Mouse (Mus musculus): ENCODE measurements around the gene Pde10a. TPM values are rescaled to one million over a fixed set of nuclear protein-coding genes. Genes with fewer than 3 reads are reported as not detected.
"Not testable (repeated sequence)": the region's sequence is repeated elsewhere in the genome, so short reads cannot be mapped to it uniquely, and the experiment has no call there.

Pde10a gene
- polyA plus RNA-seq, 1 experiment from 2014 or later = 13.0 TPM

DNA sequence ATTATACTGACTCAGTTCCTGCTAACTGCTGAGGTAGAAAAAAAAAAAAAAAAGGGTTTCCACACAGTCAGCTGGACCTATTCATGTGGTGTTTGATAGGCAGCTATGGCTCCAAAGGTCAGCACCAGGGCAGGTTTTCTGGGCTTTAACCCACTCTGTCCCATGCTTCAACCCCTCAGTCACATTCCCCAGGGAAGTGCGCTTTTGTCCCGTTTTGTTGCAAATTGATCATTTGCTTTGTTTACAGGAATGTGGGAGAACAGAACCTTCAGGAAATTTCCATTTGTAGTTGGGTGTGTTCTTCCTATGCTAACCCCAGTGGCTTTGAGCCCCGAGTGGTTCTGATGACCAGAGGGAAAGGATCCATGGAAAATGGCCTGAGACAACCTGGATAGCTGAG lies 162.9 kb downstream of the Pde10a start:
- H3K36me3 ChIP-seq = no peaks in the 10 kb centered on the region
- H3K4me3 ChIP-seq = no peak overlapping the region
- H3K9me3 ChIP-seq = no peaks in the 10 kb centered on the region
- H3K9ac ChIP-seq = no peak overlapping the region
- H3K4me1 ChIP-seq (replicated peaks) = no peaks in the 10 kb centered on the region
- 47% methylated on average over 3 of the region's 3 CpGs for WGBS
- H3K4me2 ChIP-seq = no peak overlapping the region
- H3K27ac ChIP-seq (replicated peaks) = no peak overlapping the region
- no peak for ATAC-seq (ENCODE audit: low FRiP score, low read depth)
- H3K27me3 ChIP-seq = no peaks in the 10 kb centered on the region

DNA sequence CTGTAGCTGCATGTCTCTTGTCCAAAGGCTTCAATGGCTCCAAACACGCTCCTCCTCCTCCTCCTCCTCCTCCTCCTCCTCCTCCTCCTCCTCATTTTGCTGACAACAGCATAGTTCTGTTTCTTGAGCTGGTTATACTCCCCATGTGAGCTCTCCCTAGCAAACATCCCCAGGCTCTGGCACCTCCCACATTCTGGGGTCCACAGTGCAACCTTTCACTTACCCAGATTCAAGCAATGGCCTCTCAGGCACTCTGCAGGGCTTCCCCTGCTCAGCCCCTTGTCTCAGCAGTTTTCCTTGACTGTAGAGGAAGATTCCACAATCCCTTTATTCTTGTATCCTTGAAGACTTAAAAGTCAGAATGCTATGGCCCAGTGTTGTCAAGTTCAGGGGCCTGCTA lies 173.1 kb downstream of the Pde10a start:
- no peaks in the 10 kb centered on the region for H3K9me3 ChIP-seq
- H3K27me3 ChIP-seq = no peaks in the 10 kb centered on the region
- no peak for ATAC-seq (ENCODE audit: low FRiP score, low read depth)
- H3K9ac ChIP-seq = no peak overlapping the region
- H3K4me1 ChIP-seq (replicated peaks) = no peaks in the 10 kb centered on the region
- no peak overlapping the region for H3K27ac ChIP-seq (replicated peaks)
- no peaks in the 10 kb centered on the region for H3K36me3 ChIP-seq
- H3K4me3 ChIP-seq = no peak overlapping the region
- 71% methylated on average over 1 of the region's 1 CpGs for WGBS
- no peak overlapping the region for H3K4me2 ChIP-seq

DNA sequence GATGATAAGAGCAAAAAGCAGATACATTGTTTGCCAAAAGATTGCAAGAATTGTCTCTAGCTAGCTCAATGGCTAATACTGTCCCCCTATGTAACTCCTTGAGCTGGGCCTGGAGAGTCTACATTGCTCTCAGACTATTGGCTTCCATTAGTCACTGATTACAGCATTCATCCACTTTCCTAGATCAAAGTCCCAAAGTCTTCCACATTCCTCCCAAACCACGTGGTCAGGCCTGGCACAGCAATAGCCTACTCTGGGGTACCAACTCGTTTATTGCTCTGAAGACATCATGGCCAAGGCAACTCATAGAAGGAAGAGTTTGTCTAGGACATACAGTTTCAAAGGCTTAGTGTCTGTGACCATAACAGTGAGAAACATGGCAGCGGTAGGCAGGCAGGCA lies 173.6 kb downstream of the Pde10a start:
- Histone ChIP-seq H3K27ac (replicated peaks) (no peak overlapping the region), H3K36me3 (no peaks in the 10 kb centered on the region), H3K9ac (no peak overlapping the region), H3K9me3 (no peaks in the 10 kb centered on the region), H3K4me1 (replicated peaks) (no peaks in the 10 kb centered on the region), H3K4me2 (no peak overlapping the region), H3K27me3 (no peaks in the 10 kb centered on the region), H3K4me3 (no peak overlapping the region)
- ATAC-seq (ENCODE audit: low FRiP score, low read depth) = no peak
- WGBS = 87% methylated on average over 3 of the region's 3 CpGs

DNA sequence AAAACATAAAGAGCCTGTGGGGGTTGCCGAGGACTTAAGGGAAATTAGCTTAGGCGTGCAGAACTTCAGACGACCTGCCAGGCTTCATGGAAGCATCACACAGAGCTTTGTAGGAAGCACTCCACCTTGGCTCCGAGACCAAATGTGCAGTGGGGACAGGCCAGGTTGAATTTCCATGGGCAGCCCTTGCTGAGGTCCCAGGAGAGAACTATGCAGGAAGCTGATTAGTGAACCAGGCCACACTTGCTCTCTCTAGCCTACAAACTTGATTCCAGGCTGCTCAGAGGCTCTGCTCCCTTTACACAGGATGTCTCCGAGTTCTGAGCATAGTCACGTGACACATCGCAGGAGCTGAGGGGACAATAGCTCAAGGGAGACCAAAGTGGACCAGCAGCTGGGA lies 175.9 kb downstream of the Pde10a start:
- Histone ChIP-seq H3K9ac (no peak overlapping the region), H3K4me3 (no peak overlapping the region), H3K4me1 (replicated peaks) (no peaks in the 10 kb centered on the region), H3K9me3 (no peaks in the 10 kb centered on the region), H3K27ac (replicated peaks) (no peak overlapping the region), H3K36me3 (no peaks in the 10 kb centered on the region), H3K4me2 (no peak overlapping the region), H3K27me3 (no peaks in the 10 kb centered on the region)
- ATAC-seq (ENCODE audit: low FRiP score, low read depth) = no peak
- 62% methylated on average over 7 of the region's 7 CpGs for WGBS

DNA sequence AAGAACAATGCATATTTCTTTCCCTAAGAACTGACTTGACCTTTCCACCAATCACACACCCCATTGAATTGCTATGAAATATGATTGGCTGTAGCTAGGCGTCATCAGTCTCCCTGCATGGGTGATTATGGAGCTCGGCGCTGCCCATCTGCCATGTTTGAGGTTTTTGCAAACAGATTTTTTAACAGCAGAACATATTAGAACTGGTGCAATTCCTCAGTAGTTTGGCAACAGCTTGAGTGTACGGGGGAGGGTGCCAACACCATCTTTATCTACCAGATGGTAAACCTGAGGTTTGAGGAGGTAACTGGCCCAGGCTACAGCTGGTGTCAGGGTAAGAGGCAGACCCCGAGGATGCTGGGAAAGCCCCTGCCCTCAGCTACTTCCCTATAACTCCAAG lies 177.3 kb downstream of the Pde10a start:
- no peak overlapping the region for H3K9ac ChIP-seq
- H3K36me3 ChIP-seq = no peaks in the 10 kb centered on the region
- 74% methylated on average over 5 of the region's 5 CpGs for WGBS
- no peaks in the 10 kb centered on the region for H3K27me3 ChIP-seq
- no peak overlapping the region for H3K4me2 ChIP-seq
- no peaks in the 10 kb centered on the region for H3K4me1 ChIP-seq (replicated peaks)
- no peak overlapping the region for H3K27ac ChIP-seq (replicated peaks)
- no peak for ATAC-seq (ENCODE audit: low FRiP score, low read depth)
- H3K4me3 ChIP-seq = no peak overlapping the region
- H3K9me3 ChIP-seq = no peaks in the 10 kb centered on the region

DNA sequence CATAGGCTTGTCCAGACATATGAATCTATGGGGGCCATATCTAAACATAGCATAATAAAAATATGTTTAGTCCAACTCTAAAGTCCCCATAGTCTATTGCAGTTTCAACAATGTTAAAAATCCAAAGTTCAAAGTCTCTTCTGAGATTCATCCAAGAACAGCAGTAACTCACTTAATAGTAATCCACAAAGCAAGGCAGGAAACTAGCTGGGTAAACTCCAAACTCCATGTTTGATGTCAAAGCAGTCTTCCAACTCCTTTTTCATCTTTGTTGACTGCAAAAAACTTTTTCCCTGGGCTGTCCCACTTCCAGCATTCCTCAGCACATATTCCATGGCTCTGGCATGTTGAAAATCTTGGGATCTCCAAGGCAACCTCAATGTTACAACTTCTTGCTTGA lies 182.8 kb downstream of the Pde10a start:
- no peaks in the 10 kb centered on the region for H3K27me3 ChIP-seq
- H3K4me2 ChIP-seq = no peak overlapping the region
- H3K27ac ChIP-seq (replicated peaks) = no peak overlapping the region
- H3K4me3 ChIP-seq = no peak overlapping the region
- H3K4me1 ChIP-seq (replicated peaks) = no peaks in the 10 kb centered on the region
- H3K9ac ChIP-seq = no peak overlapping the region
- no peaks in the 10 kb centered on the region for H3K9me3 ChIP-seq
- ATAC-seq (ENCODE audit: low FRiP score, low read depth) = no peak
- no peaks in the 10 kb centered on the region for H3K36me3 ChIP-seq

DNA sequence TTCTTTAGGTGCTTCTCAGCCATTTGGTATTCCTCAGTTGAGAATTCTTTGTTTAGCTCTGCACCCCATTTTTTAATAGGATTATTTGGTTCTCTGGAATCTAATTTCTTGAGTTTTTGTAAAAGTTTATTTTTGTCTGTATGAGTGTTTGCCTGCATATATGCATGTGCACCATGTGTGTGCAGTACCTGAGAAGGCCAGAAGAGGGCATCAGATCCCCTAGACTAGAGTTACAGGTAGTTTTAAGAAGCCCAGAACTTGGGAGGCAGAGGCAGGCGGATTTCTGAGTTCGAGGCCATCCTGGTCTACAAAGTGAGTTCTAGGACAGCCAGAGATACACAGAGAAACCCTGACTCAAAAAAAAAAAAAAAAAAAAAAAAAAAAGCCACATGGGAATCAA lies 187.6 kb downstream of the Pde10a start:
- not testable (repeated sequence) for H3K4me1 ChIP-seq (replicated peaks); H3K27ac ChIP-seq (replicated peaks); H3K4me2 ChIP-seq; H3K4me3 ChIP-seq; ATAC-seq (ENCODE audit: low FRiP score, low read depth); H3K9me3 ChIP-seq; H3K9ac ChIP-seq; H3K27me3 ChIP-seq; H3K36me3 ChIP-seq
- 85% methylated on average over 2 of the region's 2 CpGs for WGBS

DNA sequence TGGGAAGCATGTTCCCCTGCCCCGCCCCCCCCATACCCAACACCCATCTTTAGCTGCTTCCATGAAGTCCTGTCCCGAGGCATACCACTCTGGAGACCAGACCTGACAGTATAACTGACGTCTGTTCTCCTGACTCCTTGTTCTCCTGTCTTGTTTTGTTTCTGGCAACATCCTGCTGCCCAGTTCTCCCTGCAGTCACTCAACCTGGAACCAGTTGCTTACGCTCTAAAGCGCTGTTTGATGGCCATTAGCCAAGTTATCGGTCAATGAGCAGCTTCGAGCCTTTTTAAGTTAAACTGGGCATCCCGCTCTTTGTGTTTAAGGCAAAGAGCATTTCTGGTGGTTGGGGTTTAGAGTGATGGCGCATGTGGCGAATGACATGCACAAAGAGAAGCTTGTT lies 195.8 kb downstream of the Pde10a start:
- Histone ChIP-seq H3K9ac (no peak overlapping the region), H3K27me3 (no peaks in the 10 kb centered on the region), H3K36me3 (no peaks in the 10 kb centered on the region), H3K4me1 (replicated peaks) (no peaks in the 10 kb centered on the region), H3K9me3 (no peaks in the 10 kb centered on the region), H3K27ac (replicated peaks) (no peak overlapping the region), H3K4me2 (no peak overlapping the region), H3K4me3 (no peak overlapping the region)
- ATAC-seq (ENCODE audit: low FRiP score, low read depth) = no peak
- WGBS = 61% methylated on average over 10 of the region's 10 CpGs

DNA sequence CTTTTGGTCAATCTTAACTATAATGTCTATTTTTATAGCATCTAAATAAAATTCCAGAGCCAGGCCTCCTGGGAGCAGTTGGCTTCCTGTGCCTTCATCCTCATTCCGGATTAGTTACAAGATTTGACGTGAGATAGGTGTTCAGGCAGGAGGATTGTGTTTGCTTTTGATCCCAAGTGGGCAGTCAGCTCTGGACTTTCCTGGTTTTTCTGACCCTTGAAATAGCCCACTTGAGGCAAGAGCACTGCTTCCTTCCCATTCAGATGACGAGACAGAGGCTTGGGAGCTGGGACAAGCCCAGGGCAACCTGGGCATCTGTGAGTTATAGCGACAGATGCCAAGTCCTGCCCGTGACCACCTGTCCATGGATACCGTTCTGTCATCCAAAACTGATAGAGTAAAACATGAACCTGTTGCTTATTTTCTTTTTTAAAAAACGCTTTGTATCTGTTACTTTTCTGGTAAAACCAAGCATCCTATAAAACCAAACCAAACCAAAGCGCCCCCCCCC lies 199.3 kb downstream of the Pde10a start:
- no peak overlapping the region for H3K9ac ChIP-seq
- H3K27ac ChIP-seq (replicated peaks) = no peak overlapping the region
- no peaks in the 10 kb centered on the region for H3K36me3 ChIP-seq
- 84% methylated on average over 8 of the region's 8 CpGs for WGBS
- ATAC-seq (ENCODE audit: low FRiP score, low read depth) = no peak
- no peak overlapping the region for H3K4me3 ChIP-seq
- H3K4me2 ChIP-seq = no peak overlapping the region
- no peaks in the 10 kb centered on the region for H3K27me3 ChIP-seq
- H3K4me1 ChIP-seq (replicated peaks) = no peaks in the 10 kb centered on the region
- no peaks in the 10 kb centered on the region for H3K9me3 ChIP-seq

DNA sequence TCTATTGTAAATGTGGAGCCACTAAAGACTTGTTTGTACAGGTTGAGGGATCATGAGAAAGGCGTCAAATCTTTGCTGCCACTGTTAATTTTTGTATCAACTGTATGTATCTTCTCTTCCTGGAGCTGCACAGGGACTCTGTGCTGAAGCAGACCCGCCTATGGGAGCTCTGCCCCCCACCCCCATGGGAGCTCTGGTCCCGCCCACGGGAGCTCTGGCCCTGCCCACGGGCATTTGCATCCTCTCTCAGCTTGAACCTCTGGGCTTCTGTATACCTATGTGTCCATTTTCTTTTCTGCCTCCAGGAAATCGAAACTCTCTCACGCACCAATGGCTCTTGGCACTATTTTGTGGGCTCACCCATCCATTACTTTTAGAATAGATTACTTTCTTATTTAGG lies 203.5 kb downstream of the Pde10a start:
- no peak overlapping the region for H3K9ac ChIP-seq
- ATAC-seq (ENCODE audit: low FRiP score, low read depth) = no peak
- WGBS = 45% methylated on average over 7 of the region's 7 CpGs
- H3K36me3 ChIP-seq = no peaks in the 10 kb centered on the region
- no peak overlapping the region for H3K4me3 ChIP-seq
- no peak overlapping the region for H3K27ac ChIP-seq (replicated peaks)
- no peak overlapping the region for H3K4me2 ChIP-seq
- H3K9me3 ChIP-seq = no peaks in the 10 kb centered on the region
- no peaks in the 10 kb centered on the region for H3K4me1 ChIP-seq (replicated peaks)
- H3K27me3 ChIP-seq = no peaks in the 10 kb centered on the region

DNA sequence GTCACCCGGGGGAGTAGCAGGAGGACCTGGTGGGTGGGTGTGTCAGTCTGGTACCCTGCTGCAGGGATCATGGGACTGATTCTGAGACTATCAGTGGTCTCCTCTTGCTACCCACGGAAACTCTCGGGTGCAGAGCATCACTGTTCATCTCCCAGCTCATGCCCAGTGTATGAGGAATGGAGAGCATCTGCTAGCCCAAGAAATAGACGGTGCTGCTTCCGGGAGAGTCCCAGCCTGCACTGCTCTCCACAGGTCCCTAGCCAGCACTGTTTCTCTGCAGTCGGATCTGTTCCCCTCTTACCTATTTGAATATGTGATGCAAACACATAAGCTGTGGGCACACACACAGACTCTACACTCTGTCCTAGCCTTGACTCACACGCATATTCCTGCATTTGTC lies 204.6 kb downstream of the Pde10a start:
- no peak for ATAC-seq (ENCODE audit: low FRiP score, low read depth)
- no peak overlapping the region for H3K4me2 ChIP-seq
- WGBS = 79% methylated on average over 7 of the region's 7 CpGs

DNA sequence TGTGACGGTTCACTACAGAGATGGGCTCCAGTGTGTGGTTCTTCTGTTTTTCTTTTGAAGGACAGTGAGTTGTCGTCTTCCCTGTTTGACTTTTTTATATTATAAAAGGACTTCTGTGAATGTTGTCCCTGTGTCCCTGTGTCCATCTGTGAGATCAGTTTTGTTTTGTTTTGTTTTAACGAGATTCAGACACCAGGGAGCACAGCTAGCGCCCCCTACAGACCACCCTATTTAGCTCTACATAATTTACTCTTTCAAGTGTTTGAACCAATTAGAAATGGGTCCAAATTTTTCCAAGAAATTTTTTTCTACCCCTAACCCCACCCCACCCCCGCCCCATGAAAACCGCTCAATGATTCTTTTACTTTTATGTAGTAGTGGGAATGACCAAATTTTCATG lies 205.9 kb downstream of the Pde10a start:
- H3K27me3 ChIP-seq = no peaks in the 10 kb centered on the region
- no peaks in the 10 kb centered on the region for H3K36me3 ChIP-seq
- no peak for ATAC-seq (ENCODE audit: low FRiP score, low read depth)
- no peak overlapping the region for H3K9ac ChIP-seq
- no peak overlapping the region for H3K4me3 ChIP-seq
- no peaks in the 10 kb centered on the region for H3K9me3 ChIP-seq
- 63% methylated on average over 6 of the region's 6 CpGs for WGBS
- no peaks in the 10 kb centered on the region for H3K4me1 ChIP-seq (replicated peaks)
- H3K27ac ChIP-seq (replicated peaks) = no peak overlapping the region
- H3K4me2 ChIP-seq = no peak overlapping the region

More for the DNA sequence above, 204.6 kb downstream of the Pde10a start:
- Histone ChIP-seq H3K9ac (no peak overlapping the region), H3K4me3 (no peak overlapping the region), H3K4me1 (replicated peaks) (no peaks in the 10 kb centered on the region), H3K9me3 (no peaks in the 10 kb centered on the region), H3K27me3 (no peaks in the 10 kb centered on the region), H3K36me3 (no peaks in the 10 kb centered on the region), H3K27ac (replicated peaks) (no peak overlapping the region)

DNA sequence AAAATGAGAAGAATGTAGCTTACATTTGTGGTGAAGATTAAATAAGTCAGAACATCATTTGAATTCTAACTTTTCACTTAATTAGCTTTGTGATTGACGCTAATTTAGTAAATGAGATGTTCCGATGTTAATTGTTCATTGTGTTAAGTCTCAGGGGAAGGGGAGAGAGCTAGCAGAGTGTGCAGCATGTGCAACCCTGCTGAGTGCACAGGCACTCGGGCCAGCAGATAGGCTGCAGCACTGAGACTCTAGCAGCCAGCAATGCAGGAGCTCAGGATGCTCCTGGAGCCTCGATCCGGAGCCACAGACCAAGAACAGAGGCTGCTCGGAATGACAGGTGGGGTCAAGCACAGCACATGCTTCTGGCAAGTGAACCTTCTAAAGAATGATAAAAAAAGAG lies 211.1 kb downstream of the Pde10a start:
- H3K4me2 ChIP-seq = no peak overlapping the region
- H3K4me1 ChIP-seq (replicated peaks) = no peaks in the 10 kb centered on the region
- WGBS = 41% methylated on average over 6 of the region's 6 CpGs
- no peaks in the 10 kb centered on the region for H3K27me3 ChIP-seq
- H3K9ac ChIP-seq = no peak overlapping the region
- no peak overlapping the region for H3K4me3 ChIP-seq
- H3K27ac ChIP-seq (replicated peaks) = no peak overlapping the region
- no peak for ATAC-seq (ENCODE audit: low FRiP score, low read depth)
- H3K36me3 ChIP-seq = no peaks in the 10 kb centered on the region
- H3K9me3 ChIP-seq = no peaks in the 10 kb centered on the region
